Mouse (Mus musculus): ENCODE results near the gene Sgta.
"Not testable (repeated sequence)": the region's sequence is repeated elsewhere in the genome, so short reads cannot be mapped to it uniquely, and the experiment has no call there.

The Sgta gene

DNA sequence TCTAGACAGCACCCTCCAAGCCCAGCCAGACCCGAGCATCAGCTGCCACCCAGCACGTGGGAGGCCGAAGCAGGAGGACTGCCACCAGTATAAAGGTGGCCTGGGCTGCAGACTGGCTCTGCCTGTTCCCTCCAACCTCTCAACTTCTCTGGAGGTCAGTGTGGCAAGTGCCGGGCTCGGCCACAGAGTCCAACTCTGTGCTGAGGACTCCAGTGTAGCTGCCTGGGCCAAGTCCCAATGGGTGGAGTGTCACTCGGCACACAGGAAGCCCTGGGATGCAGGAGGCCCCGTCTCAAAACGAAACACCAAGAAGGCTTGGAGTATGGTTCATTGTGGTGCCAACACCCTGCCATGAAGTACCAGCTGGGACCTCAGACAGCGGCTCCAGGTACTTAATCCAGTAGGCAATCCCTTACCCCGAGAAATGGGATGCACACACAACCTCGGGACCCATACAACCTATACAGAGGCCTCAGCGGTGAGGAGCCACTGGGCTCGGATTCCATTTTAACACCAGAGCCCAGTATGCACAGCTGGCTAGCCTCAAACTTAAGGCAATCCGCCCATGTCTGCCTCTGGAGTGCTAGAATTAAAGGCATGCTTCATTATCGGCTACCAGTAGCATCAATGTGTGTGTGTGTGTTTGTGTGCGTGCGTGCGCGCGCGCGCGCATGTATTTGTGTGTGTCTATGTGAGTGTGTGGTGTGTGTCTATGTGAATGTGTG lies 2.4 kb downstream of the Sgta start:
- no peak for DNase-seq

DNA sequence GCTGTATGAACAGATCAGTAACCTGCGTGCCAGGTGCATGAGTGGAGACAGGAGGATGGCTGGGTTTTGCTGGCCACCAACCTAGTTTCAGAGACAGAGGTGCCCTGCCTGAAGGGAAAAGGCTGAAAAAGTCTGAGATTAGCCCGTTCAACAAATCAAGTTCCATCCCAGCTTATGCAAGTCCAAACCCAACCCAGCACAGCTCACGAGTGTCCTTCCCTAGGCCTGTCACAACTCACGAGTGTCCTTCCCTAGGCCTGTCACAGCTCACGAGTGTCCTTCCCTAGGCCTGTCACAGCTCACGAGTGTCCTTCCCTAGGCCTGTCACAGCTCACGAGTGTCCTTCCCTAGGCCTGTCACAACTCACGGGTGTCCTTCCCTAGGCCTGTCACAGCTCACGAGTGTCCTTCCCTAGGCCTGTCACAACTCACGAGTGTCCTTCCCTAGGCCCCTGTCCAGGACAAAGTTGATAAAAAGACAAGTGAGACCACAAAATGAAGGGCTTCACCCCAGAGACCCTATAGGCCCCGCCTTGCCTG lies 4.1 kb downstream of the Sgta start:
- not testable (repeated sequence) for DNase-seq

DNA sequence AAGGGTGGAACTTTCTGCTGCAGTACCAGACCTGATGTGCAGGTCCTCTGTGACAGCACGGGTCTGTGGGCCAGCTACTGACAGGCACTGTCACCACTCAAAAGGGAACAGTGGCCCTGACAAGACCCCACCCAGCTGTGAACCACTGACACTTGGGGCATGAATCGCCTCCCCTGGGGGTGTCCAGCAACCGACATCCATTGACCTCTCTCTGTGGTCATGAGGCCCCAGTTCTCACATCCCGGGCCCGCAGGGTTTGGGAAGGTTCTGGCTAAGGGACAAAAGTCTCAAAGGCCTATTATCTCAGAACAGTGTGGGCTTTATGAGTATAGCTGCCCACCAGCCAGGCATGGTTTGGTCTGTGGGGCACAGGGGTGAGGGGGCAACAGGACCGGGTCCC lies 4.8 kb downstream of the Sgta start:
- no peak for DNase-seq

DNA sequence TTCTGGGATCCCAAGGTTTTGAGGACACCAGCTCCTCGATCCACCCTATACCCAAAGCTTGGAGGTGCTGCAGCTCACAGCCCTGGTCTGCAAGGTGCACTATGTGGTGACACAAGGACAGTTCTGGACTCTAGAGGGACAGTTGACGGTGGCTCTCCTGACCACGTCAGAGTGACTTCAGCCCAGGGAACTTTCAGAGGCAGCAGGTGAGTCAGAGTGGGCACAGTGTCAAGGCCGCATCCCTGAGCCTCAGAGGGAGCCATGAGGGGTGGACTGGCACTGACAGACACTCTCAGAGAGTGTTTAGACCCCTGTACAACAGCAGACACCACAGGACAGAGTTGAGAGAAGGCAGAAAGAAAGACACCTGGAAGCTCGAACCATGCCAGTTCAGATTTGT lies 7.4 kb downstream of the Sgta start:
- DNase-seq = no peak

DNA sequence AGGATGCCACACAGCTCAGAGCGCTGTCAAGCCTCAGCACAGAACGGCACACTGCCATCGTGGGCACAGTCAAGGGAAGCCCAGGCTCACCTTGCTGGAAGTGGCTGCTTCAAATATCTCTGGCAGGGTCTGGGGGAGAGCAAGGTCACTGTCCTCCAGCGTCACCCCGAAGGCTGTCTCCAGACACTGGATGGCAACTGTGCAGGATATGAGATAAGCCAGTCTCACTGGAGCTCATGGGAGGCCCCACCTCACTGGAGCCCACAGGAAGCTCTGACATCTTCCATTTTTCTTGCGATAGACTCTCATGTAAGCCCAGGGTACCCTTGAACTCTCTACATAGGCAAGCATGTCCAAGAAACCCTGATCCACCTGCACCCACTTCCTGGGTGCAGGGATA lies 8.8 kb downstream of the Sgta start:
- DNase-seq = no peak

DNA sequence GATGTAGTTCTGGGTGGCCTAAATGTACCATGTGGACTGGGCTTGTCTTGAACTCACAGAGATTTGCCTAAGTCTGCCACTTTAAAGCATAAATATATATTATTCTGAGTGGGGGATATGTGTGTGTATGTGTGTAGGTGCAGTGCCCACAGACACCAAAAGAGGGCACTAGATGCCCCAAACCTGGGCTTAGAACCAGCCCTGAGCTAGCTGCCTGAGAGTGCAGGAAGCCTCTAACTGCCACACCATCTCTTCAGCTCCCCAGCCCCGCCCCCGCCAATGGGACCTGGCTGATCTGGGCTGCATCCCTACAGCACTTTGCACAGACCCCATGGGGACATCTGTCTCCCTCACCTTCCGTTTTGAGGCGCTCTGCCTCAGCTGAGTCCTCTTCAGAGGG lies 9.3 kb downstream of the Sgta start:
- DNase-seq = no peak

DNA sequence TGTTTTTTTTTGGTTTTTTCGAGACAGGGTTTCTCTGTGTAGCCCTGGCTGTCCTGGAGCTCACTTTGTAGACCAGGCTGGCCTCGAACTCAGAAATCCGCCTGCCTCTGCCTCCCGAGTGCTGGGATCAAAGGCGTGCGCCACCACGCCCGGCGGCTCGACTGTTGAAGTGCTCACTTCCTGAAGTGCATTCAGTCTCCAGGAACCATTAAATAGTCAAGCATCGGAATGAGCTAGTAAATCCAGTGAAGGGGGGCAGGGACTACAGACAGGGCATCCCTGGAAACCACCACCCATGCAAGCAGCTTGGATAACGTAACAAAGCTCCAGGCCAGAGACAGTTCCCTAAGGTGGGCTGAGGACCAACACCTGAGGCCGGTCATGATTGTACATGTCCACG lies 14.7 kb downstream of the Sgta start:
- not testable (repeated sequence) for DNase-seq

DNA sequence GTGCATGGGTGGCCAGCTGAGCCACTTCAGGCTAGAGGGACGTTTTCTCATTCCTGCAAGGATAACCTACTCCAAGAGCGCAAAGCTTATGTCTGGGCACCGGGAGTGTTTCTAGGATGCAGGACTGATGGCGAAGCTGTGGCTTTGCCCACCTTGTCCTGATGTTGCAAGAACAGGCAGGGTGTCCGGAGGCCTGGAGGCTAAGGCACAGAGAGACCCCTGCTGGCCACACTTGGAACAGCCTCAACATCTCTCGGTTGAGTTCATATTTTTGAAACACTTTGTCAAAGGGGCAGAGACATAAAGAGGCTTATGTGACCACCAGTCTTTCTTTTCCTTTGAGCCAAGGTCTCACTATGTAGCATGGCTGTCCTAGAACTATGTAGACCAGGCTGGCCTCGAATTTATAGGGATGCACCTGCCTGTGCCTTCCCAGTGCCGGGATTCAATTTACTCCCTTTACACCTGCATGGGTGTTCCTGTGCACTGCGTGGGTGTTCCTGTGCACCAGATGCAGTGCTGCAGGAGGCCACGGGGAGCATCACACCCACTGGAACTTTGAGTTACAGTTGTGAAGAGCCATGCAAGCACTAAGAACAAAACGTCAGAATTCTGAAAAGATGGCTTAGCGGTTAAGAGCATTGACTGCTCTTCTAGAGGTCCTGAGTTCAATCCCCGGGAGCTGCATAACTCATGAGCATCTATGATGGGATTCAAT lies 18.4 kb downstream of the Sgta start:
- peak; percentile 76 for DNase-seq

DNA sequence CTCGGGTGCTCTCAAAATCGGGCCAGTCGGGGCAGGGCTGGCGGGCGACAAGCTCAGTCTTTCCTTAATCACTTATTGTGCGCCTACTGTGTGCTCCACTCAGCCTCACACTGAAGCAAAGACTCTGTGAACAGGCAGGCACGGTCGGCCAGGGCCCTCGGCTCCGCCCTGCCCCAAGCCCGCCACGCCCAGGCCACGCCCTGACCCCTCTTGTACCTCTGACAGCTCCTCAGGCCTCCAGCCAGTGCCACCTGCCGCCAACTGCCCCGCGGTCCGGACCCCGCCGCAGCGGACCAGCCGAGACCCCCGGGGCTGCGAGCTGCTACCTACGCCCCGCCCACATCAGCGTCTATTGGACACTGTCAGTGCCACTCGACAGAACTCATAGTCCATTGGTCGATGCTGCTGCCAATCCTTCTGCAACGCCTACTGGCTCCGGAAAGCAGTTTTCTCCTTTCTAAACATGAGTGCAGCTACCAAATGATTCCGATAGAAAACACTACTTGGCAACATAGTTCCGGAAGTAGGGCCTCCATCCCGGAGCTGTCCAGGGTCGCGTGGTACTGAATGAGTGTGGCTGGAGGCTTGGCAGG lies 22.9 kb downstream of the Sgta start, which contains the start of gene Slc39a3:
TSS of gene Slc39a3 (minus strand) at position 439 of the 593 bp plus-strand sequence.
- peak; percentile 99 for DNase-seq

DNA sequence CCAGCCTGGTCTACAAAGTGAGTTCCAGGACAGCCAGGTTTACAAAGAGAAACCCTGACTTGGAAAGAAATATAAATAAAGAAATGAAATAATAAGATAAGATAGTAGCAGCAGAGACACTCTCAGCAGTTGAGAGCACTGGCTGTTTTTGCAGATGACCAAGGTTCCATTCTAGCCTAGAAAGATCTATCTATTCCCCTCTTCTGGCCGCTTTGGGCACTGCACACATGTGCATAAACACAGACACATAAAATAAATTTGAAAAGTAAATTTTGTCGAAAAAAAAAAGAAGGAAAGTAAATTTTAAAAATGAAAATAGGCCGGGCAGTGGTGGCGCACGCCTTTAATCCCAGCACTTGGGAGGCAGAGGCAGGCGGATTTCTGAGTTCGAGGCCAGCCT lies 23.7 kb downstream of the Sgta start:
- peak; percentile 40 for DNase-seq

DNA sequence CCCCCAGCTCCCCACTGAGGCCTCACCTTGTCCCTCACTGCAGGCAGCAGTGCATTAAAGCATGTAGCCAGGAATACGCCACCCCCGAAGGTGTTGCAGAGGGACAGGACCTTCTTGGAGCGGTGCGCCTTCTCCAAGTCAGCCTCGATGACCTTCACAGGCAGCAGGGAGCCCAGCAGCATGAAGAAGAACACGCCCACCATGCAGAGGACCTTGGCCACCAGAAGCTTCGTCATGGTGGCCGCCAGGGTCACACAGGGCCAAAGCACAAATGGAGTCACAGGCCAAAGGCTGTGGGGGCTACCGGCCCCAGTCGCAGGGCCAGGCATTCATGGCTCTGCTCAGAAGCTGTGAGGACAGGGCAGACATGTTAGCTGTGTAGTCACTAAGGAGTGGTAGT lies 26.4 kb downstream of the Sgta start:
- peak; percentile 29 for DNase-seq

DNA sequence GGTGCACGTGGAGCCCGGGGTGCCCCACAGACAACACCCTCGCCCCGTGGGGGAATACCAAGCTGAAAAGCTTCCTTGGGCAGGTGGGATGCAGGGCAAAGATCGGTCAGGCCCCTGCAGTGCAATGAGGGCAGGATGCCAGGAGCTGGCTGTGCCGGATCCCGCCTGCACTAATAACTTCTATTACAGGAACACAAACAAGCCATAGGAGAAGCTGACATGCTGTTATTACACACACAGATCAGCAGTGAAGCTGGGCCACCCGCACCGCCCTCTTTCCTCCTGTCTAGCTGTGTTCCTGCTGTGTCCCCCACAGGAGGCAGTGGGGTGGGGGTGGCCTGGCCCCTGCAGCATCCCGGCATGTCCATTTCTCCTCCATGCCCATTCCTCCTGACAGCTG lies 30.9 kb downstream of the Sgta start:
- peak; percentile 67 for DNase-seq

DNA sequence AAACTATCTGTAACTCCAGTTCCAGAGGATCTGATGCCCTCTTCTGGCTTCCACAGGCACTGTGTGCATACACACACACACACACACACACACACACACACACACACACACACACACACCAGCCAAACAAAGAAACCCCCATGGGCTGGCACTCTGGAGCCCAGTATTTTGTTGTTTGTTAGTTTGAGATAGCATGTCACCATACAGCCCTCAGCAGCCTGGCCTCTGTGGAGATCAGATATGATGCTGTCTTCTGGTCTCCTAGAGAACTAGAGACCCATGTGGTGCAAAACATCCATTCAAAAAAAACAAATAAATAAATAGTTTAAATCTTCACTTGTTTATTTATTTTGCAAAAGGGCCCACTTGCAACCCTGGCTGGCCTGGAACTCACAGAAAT lies 31.8 kb downstream of the Sgta start:
- DNase-seq = no peak

DNA sequence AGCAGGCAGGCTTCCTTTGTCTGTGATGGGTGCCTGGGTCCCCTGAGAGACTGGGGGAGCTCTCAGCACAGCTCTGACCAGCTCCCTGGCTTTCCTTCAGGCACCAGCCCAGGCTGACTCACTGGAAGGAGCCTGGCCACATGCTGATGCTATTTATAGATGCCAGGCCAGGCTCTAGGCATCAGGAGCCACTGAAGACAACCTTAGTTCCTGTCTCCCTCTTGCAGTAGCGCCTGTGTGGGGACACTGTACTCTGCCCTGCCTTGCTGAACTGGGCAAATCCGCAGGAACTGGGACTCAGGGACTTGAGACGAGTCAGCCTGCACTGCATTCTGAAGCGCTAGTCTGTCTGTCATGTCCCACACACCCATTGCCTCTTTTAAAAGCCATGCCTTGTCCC lies 32.6 kb downstream of the Sgta start:
- DNase-seq = peak; percentile 90

DNA sequence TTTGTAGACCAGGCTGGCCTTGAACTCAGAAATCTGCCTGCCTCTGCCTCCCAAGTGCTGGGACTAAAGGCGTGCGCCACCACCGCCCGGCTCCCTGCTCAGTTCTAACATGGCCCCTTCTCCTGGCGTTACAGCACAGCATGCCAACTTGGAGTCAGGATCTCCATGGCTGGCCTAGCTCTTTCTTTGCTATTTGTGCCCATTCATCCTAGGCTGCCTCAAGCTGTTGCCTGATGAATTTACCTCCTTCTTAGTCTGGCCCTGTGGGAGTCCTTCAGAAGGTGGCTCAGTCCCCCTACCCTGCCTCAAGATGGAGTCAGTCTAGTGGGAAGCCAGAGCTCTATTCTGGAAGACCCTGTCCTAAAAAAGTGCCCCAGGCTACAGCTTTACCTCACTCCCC lies 33.1 kb downstream of the Sgta start:
- DNase-seq = peak; percentile 61

DNA sequence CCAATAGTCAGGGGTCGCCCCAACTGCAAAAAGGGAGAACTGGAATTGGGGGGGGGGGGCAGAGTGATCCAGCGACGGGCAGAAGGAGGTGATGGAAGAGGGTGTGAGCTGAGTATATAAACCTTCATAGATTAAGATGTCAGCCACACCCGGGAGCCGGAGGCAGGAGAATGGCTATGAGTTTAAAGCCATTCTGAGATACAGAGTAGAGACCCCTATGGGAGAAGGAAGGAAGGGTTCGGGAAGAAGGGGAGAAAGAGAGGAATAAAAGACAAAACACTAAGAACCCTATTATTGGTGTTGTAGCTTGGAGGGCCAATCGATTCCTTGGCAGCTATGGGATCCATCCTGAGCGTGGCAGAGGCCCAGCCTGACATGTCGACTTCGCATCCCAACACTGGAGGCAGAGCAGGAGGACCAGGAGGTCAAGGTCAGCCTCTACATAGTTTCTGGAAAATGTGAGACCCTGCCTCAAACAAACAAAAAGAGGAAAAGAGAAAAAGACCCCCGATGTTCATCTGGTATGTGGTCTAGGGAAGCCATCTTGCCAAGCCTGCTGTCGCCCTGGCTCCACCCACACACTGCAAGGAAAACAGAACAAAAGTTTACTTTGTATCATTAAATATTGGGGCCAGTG lies 34.2 kb downstream of the Sgta start, which contains the start of gene Diras1:
TSS of gene Diras1 (minus strand) at position 24 of the 637 bp plus-strand sequence.
- peak; percentile 58 for DNase-seq

DNA sequence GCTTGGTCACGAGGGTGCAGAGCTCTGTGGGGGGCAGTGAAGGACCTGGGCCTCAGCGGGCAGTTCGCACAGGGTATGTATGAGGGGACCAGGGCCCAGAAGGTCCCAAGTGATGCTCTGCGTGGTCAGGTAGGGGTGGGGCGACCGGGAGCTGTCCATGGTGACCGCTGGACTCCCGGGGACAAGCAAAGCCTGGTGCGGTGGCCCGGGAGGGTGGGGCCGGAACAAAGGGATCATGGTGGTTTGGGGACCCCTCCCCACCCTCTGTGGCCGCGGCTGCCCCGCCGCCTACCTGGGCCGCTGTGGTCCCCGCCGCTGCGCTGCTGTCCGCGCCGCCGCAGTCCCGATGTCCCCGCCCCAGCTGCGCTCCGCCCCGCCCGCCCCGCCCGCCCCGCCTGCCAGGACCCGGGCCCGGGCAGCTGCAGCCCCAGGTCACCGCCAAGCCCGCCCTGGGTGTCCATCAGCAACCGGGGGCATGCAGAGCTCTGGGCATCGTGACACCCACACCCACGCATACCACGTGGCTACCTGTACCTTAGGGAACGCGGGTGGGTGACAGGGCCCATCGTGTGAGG lies 34.8 kb downstream of the Sgta start:
- DNase-seq = peak; percentile 72

DNA sequence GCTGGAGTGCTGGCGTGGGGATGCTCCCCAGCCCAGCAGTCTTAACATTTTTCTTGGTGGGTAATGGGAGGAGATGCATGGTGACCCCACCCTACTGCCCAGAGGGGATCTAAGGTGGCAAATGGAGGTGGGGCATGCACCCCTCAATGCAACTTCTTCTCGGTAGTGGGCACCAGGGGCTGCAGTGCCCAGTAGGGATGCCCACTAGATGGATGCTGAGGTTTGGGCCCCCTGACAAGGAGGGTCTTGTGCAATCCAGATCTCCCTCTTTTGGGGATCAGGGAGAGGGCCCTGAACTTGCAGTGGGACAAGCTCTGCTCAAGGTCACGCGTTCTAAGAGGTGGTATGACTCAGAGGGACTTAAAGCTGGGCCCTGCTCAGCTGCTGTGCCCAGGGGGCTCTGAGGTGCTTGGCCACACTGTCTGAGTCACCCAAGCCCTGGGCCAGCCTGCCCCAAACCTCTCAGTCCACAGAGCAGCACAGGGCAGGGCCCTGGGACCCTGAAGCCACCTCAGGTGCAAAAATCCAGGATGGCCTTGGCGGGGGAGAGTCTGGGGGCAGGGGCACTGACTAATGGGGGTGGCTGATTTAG lies 35.5 kb downstream of the Sgta start:
- peak; percentile 72 for DNase-seq

DNA sequence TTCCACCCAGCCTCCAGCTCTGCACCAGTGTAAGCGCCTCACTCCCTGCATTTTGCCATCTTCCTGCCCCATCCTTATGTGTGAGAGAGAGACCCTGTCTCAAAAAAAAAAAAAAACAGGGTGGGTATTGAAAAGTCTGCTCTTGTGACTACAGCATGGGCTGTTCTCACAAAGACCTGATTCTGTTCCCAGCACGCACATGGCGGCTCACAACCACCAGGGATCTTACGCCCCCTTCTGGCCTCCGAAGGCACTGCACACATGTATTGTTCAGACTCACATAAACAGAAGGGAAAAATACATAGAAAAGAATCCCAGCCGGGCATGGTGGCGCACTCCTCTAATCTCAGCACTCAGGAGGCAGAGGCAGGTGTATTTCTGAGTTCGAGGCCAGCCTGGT lies 37.2 kb downstream of the Sgta start:
- peak; percentile 52 for DNase-seq

DNA sequence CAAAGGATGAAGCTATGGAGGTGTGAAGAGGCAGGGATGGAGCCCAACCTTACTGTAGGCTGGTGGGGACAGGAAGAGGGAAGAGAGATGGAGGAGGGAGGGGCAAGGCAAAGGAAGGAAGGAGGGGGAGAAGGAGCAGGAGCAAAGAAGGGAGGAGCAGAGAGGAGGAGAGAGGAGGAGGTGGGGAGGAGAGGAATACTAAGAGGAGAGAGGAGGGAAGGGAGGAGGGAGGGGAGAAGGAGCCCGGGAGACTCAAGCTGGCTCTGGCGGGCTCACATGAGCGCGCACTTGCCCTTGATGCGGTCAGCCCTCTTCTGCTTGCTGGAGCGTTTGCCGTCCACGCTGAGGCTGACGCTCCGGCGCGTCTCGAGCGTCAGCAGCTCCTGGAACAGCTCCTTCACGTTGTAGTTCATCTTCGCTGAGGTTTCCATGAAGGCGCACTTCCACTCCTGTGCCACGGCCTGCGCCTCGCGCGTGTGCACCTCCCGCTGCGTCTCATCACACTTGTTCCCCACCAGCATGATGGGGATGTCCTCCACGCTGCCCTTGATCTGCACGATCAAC lies 38.4 kb downstream of the Sgta start:
- DNase-seq = peak; percentile 61

DNA sequence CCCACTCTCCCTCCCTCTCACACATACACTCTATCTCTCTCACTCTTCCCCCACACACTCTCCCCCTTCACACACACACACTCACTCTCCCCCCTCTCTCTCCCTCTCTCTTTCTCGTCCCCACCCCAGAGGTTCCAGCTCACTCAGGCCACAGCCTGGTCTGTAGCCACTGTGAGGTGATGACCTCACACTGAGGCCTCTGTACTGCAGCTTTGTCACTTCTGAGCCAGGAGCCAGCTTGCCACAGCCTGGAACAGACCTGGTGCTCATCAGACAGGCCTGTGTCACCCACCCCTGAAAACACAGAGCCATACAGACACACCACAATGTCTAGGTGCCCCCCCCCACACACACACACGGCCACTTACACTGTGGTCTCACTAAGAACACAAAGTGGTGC lies 39.8 kb downstream of the Sgta start:
- DNase-seq = peak; percentile 49

DNA sequence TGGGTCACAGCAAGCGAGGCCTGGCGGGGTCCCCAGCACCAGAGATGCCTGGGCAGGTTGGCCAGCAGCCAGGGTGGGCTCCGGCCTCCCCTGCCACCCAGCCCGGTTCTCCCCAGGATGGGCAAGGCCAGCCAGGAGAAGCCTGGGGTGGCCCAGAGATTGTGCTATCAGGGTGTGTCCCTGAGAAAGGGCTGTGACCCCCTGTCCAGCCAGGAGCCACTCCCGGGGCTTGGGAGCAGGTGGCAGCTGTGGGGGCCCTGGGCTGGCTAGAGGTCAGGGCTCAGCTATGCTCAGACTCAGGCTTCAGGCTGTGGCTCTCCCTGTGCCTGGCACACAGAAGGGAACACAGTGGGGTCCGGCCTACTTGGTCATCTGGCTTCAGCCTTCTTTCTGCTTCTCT lies 40.3 kb downstream of the Sgta start:
- peak; percentile 64 for DNase-seq
